Mouse (Mus musculus) liver, embryonic 13.5 days (tissue): ENCODE measurements around the gene Pitpnb. TPM values are rescaled to one million over a fixed set of nuclear protein-coding genes. Genes with fewer than 3 reads are reported as not detected.

Experiments
- ATAC-seq: fragments of 200-750 bp; cut with Nextera tagmentation; 2 replicates; pipeline ENCODE4 v1.8.0; 2017; ENCODE audit warnings: low read depth, mild to moderate bottlenecking, moderate number of reproducible peaks, moderate library complexity
- DNase-seq: peaks from one replicate; pipeline ENCODE4 v3.0.0; 2022
- H3K27ac ChIP-seq: fragments of 300-500 bp; sonication (generic); 2 replicates; pipeline ENCODE4 v1.5.1; 2015; ENCODE audit warnings: moderate library complexity, mild to moderate bottlenecking, inconsistent platforms
- H3K27me3 ChIP-seq: fragments of 300-500 bp; sonication (generic); 2 replicates; pipeline ENCODE4 v1.6.1; 2015; ENCODE audit warnings: mild to moderate bottlenecking, inconsistent platforms
- H3K36me3 ChIP-seq: fragments of 300-500 bp; sonication (generic); 2 replicates; pipeline ENCODE4 v1.6.1; 2015; ENCODE audit warnings: mild to moderate bottlenecking, inconsistent platforms
- H3K4me1 ChIP-seq: fragments of 300-500 bp; sonication (generic); replicated peaks from 2 replicates; pipeline ENCODE4 v1.6.1; 2015; ENCODE audit warnings: inconsistent platforms
- H3K4me2 ChIP-seq: fragments of 300-500 bp; sonication (generic); 2 replicates; pipeline ENCODE4 v1.6.1; 2015; ENCODE audit warnings: inconsistent platforms, mild to moderate bottlenecking, moderate library complexity
- H3K4me3 ChIP-seq: fragments of 300-500 bp; sonication (generic); replicated peaks from 2 replicates; pipeline ENCODE4 v1.5.1; 2015; ENCODE audit warnings: mild to moderate bottlenecking, inconsistent platforms
- H3K9ac ChIP-seq: fragments of 300-500 bp; sonication (generic); 2 replicates; pipeline ENCODE4 v1.6.1; 2015; ENCODE audit warnings: mild to moderate bottlenecking, inconsistent platforms
- H3K9me3 ChIP-seq: fragments of 300-500 bp; sonication (generic); replicated peaks from 2 replicates; pipeline ENCODE4 v1.6.1; 2016; ENCODE audit warnings: inconsistent platforms
- WGBS: fragments of 180-500 bp; shearing (Covaris S2); methylation state at CpG from one replicate; pipeline ENCODE4 v1.1.7; 2015; ENCODE audit not compliant: insufficient replicate concordance; 5-methylcytosine and 5-hydroxymethylcytosine counted together
- polyA plus RNA-seq: library from polyadenylated mRNA; unstranded; fragments of >200 nt; fragmentation: Nextera tagmentation; extraction: Ambion mirVana; gene quantifications from 2 replicates; pipeline ENCODE4 v1.2.1, GENCODE M21; 2015

The Pitpnb gene
- polyA plus RNA-seq, 1 experiment from 2014 or later, result 41.1 TPM

DNA sequence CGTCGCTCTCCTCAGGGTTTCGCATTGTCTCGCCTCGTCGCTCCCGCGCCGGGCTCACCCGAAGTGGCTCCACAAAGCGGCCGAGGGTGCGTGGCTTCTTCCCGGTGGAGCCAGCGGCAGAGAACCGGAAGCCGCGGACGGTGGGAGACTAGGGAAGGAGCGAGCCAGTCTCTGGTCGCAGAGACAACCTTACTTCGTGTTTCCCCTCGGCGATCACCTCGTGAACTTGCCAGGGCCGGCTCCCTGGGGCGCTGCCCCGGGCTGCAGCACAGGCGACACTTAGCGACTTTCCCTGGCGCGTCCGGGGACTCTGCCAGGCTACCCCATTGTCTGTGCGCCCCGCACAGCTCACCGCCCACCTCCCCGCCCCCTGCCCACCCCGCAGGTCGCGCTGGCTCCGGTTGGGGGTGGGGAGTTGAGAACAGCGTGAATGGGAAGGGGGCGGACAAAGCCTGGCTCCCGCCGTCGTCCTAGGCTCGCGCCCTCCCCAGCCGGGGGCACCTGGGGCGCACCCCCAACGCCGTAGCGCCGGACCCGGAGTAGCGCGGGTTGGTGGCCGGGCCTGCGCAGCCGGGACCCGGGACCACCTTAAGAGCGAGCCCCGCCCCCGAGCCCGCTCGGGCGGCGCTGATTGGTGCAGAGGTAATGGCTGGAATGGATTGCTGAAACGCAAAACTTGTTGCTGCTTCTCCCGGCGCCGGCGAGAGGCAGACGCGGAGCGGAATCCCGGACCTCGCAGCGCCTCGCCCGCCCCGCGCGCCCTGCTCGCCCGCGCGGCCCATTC lies 86.2 kb downstream of the Pitpnb start, which contains the start of gene Mn1:
Gene Mn1 (plus strand): TSS at position 772 of the 784 bp plus-strand sequence.
- H3K9ac ChIP-seq, result peak within 1 kb of the TSS; percentile 63
- peak within 1 kb of the TSS; percentile 61 for H3K4me3 ChIP-seq

DNA sequence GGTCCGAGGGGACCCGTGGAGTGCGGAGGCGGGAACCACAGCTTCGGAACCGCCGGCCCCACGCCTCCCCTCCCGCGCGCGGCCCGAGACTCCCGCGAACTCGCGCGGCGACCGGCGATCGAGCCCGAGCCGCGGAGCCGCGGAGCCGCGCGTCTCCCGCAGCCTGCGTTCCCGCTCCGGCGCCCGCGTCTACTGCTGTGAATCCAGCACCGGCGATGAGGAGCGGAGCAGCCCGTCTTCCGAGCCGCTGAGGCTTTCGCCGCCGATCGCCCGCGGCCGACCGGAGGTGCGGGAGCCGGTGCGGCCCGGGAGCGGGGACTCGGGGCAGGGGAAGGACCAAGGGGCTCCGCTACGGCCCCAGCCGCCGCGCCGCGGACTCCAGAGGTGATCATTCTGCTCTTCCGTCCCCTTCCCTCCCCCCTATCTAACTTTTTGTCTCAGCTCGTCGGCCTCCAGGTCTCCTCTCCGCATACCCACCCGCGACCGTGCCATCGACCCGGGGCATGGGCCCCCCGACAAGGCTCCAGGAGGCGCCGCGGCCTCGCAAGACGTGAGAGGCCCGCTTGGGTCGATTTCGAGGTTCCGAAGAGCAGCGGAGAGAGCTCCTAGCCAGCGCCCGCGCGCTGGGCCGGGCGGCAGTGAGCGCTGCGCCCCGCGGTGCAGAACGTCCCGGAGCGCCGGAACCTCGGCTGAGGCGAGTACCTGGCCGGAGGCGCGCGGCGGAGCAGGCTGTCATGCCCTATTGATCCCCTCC lies 87.0 kb downstream of the Pitpnb start:
- ATAC-seq (no peak), DNase-seq (no peak)
- WGBS, result under 1% methylated on average over 76 of the region's 105 CpGs
- Histone ChIP-seq H3K4me3 (peak overlapping the region; percentile 61), H3K9ac (peak overlapping the region; percentile 63), H3K4me2 (peak overlapping the region; percentile 66), H3K27me3 (peaks cover 94% of the 10 kb centered on the region), H3K4me1 (peaks cover 20% of the 10 kb centered on the region), H3K27ac (no peak overlapping the region), H3K36me3 (0 out of 2 replicates have a peak, but pooled peaks cover 5% of the 10 kb centered on the region), H3K9me3 (no peaks in the 10 kb centered on the region)

More for the DNA sequence above, 86.2 kb downstream of the Pitpnb start, which contains the start of gene Mn1:
- peak; percentile 32 for DNase-seq
- H3K9me3 ChIP-seq, result no peaks in the 10 kb centered on the region
- WGBS, result under 1% methylated on average over 87 of the region's 88 CpGs
- H3K27me3 ChIP-seq, result peaks cover 95% of the 10 kb centered on the region
- H3K36me3 ChIP-seq, result 0 out of 2 replicates have a peak, but pooled peaks cover 5% of the 10 kb centered on the region
- H3K4me1 ChIP-seq, result peaks cover 20% of the 10 kb centered on the region
- no peak within 1 kb of the TSS for H3K27ac ChIP-seq
- H3K4me2 ChIP-seq, result peak within 1 kb of the TSS; percentile 66
- peak; percentile 71 for ATAC-seq

DNA sequence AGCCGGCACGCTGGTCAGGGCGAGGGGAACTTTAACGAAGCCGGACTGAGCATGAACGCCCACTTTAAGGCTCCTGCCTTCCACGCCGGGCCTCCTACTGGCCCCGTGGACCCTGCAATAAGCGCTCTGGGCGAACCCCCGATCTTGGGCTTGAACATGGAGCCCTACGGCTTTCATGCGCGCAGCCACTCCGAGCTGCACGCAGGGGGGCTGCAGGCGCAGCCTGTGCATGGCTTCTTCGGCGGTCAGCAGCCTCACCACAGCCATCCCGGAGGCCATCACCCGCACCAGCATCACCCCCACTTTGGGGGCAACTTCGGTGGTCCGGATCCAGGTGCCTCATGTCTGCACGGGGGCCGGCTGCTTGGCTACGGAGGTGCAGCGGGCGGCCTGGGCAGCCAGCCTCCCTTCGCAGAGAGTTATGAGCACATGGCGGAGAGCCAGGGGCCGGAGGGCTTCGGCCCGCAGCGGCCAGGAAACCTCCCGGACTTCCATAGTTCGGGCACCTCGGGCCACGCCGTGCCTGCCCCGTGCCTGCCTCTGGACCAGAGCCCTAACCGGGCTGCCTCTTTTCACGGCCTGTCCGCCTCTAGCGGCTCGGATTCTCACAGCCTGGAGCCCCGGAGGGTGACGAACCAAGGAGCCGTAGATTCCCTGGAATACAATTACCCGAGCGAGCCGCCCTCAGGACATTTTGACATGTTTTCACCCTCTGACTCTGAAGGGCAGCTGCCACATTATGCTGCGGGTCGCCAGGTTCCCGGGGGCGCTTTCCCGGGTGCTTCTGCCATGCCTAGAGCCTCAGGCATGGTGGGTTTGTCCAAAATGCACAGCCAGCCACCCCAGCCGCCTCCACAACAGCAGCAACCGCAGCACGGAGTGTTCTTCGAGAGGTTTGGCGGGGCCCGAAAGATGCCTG lies 87.9 kb downstream of the Pitpnb start:
- H3K4me1 ChIP-seq, result peaks cover 20% of the 10 kb centered on the region

DNA sequence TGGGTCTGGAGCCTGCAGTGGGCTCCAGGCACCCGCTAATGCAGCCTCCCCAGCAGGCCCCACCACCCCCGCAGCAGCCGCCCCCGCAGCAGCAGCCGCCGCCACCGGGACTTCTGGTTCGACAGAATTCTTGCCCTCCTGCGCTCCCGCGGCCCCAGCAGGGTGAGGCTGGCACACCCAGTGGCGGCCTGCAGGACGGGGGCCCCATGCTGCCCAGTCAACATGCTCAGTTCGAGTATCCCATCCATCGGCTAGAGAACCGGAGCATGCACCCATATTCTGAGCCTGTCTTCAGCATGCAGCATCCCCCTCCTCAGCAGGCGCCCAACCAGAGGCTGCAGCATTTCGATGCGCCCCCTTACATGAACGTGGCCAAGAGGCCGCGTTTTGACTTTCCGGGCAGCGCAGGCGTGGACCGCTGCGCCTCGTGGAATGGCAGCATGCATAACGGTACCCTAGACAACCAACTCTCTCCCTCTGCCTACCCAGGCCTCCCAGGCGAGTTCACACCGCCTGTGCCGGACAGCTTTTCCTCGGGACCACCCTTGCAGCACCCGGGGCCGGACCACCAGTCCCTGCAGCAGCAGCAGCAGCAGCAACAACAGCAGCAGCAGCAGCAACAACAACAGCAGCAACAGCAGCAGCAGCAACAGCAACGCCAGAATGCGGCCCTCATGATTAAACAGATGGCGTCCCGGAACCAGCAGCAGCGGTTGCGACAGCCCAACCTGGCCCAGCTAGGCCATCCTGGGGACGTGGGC lies 88.7 kb downstream of the Pitpnb start:
- Histone ChIP-seq H3K27me3 (peaks cover 86% of the 10 kb centered on the region), H3K4me1 (peaks cover 20% of the 10 kb centered on the region), H3K9ac (peak overlapping the region; percentile 22; the same call in 1 of the 2 replicates), H3K27ac (no peak overlapping the region), H3K4me2 (peak overlapping the region; percentile 66), H3K36me3 (0 out of 2 replicates have a peak, but pooled peaks cover 5% of the 10 kb centered on the region), H3K4me3 (peak overlapping the region; percentile 61), H3K9me3 (no peaks in the 10 kb centered on the region)
- 10% methylated on average over 42 of the region's 42 CpGs for WGBS
- ATAC-seq (no peak), DNase-seq (no peak)

More for the DNA sequence above, 87.9 kb downstream of the Pitpnb start:
- 3% methylated on average over 63 of the region's 63 CpGs for WGBS
- ATAC-seq (no peak), DNase-seq (no peak)
- H3K36me3 ChIP-seq, result 0 out of 2 replicates have a peak, but pooled peaks cover 5% of the 10 kb centered on the region
- H3K4me3 ChIP-seq, result peak overlapping the region; percentile 61
- H3K9ac ChIP-seq, result peak overlapping the region; percentile 22; the same call in 1 of the 2 replicates
- no peaks in the 10 kb centered on the region for H3K9me3 ChIP-seq
- peak overlapping the region; percentile 66 for H3K4me2 ChIP-seq
- peaks cover 90% of the 10 kb centered on the region for H3K27me3 ChIP-seq
- no peak overlapping the region for H3K27ac ChIP-seq

DNA sequence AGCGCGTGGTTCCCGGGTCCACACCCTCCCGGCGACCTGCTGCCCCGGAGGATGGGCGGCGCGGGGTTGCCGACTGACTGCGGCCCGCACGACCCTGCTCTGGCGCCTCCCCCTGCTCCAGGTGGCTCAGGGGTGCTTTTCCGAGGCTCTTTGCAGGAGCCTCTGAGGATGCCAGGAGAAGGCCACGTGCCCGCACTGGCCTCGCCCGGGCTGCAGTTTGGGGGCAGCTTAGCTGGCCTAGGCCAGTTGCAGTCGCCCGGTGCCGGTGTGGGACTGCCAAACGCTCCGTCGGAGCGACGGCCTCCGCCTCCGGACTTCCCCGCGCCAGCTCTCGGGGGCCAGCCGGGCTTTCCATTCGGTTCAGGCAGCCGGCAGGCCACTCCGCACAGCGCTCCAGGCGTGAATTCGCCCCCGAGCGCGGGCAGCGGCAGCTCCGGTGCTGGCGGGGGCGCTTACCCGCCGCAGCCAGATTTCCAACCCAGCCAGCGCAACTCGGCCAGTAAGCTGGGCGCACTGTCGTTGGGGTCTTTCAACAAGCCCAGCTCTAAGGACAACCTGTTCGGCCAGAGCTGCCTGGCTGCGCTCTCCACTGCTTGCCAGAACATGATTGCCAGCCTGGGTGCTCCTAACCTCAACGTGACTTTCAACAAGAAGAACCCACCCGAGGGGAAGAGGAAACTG lies 89.6 kb downstream of the Pitpnb start:
- Histone ChIP-seq H3K27me3 (peaks cover 78% of the 10 kb centered on the region), H3K4me3 (peak overlapping the region; percentile 61), H3K9me3 (no peaks in the 10 kb centered on the region; the same call in 1 of the 2 replicates), H3K36me3 (0 out of 2 replicates have a peak, but pooled peaks cover 5% of the 10 kb centered on the region), H3K4me2 (peak overlapping the region; percentile 66), H3K9ac (peak overlapping the region; percentile 36; the same call in 1 of the 2 replicates), H3K4me1 (peaks cover 20% of the 10 kb centered on the region), H3K27ac (no peak overlapping the region)
- no peak for ATAC-seq
- 8% methylated on average over 56 of the region's 56 CpGs for whole genome bisulfite sequencing
- no peak for DNase-seq

DNA sequence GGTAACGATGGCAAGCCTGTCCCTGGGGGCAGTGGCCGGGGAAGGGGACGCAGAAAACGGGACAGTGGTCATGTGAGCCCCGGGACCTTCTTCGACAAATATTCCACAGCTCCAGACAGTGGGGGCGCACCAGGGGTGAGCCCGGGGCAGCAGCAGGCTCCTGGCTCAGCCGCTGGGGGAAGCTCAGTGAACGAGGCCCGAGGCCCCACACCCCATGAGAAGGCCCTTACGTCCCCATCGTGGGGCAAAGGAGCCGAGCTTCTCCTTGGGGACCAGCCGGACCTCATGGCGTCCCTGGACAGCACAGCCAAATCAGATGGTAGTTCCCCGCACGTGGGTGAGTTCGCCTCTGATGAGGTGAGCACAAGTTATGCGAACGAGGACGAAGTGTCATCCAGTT lies 90.3 kb downstream of the Pitpnb start:
- peak overlapping the region; percentile 66 for H3K4me2 ChIP-seq
- H3K27me3 ChIP-seq, result peaks cover 70% of the 10 kb centered on the region
- no peak for ATAC-seq
- 0 out of 2 replicates have a peak, but pooled peaks cover 5% of the 10 kb centered on the region for H3K36me3 ChIP-seq
- peaks cover 20% of the 10 kb centered on the region for H3K4me1 ChIP-seq
- H3K27ac ChIP-seq, result no peak overlapping the region
- H3K4me3 ChIP-seq, result peak overlapping the region; percentile 61; the same call in 1 of the 2 replicates
- H3K9ac ChIP-seq, result no peak overlapping the region
- no peak for DNase-seq
- H3K9me3 ChIP-seq, result no peaks in the 10 kb centered on the region; the same call in 1 of the 2 replicates
- WGBS, result 66% methylated on average over 22 of the region's 22 CpGs

DNA sequence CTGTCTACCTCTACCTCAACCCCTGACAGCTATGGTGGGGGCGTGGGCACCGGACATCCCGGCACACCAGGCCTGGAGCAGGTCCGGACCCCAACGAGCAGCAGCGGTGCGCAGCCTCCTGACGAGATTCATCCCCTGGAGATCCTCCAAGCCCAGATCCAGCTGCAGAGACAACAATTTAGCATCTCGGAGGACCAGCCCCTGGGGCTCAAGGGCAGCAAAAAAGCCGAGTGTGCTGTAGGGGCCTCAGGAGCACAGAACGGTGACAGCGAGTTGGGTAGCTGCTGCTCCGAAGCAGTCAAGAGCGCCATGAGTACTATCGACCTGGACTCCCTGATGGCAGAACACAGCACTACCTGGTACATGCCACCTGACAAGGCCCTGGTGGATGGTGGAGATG lies 90.9 kb downstream of the Pitpnb start:
- H3K36me3 ChIP-seq, result 0 out of 2 replicates have a peak, but pooled peaks cover 5% of the 10 kb centered on the region
- peaks cover 65% of the 10 kb centered on the region for H3K27me3 ChIP-seq
- H3K4me3 ChIP-seq, result no peak overlapping the region
- peaks cover 20% of the 10 kb centered on the region for H3K4me1 ChIP-seq
- DNase-seq (no peak), ATAC-seq (no peak)
- no peak overlapping the region for H3K9ac ChIP-seq
- no peaks in the 10 kb centered on the region; the same call in 1 of the 2 replicates for H3K9me3 ChIP-seq
- no peak overlapping the region for H3K27ac ChIP-seq
- H3K4me2 ChIP-seq, result no peak overlapping the region; the same call in 1 of the 2 replicates
- WGBS, result 72% methylated on average over 15 of the region's 15 CpGs

GRCm38 (mm10) chr5:111422058-111422800 lies 91.7 kb downstream of the Pitpnb start:
- 66% methylated on average over 8 of the region's 8 CpGs for WGBS
- no peak for DNase-seq
- no peak for ATAC-seq
- Histone ChIP-seq H3K9ac (no peak overlapping the region), H3K4me3 (no peak overlapping the region), H3K9me3 (no peaks in the 10 kb centered on the region; the same call in 1 of the 2 replicates), H3K27me3 (peaks cover 57% of the 10 kb centered on the region), H3K27ac (no peak overlapping the region), H3K4me2 (no peak overlapping the region), H3K4me1 (peaks cover 20% of the 10 kb centered on the region), H3K36me3 (0 out of 2 replicates have a peak, but pooled peaks cover 5% of the 10 kb centered on the region)

DNA sequence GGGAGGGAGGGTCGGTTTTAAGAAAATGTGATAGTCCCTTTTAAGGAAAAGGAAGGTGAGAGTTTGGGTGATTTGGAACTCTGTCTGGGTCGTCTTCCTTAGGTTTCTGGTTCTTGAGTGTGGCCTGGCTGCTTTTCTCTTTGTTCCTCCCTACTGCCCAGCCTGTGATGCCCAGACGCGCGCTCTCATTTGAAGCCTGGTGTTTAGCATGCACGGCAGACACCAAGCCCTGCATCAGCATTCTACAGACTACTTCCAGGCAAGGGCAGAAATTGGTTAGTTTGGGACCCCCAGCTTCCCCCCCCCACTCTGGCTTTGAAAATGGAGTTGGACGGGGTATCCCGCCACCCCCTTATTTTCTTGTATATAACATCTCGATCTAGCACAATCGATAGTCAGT lies 92.4 kb downstream of the Pitpnb start:
- Histone ChIP-seq H3K4me1 (peaks cover 17% of the 10 kb centered on the region), H3K27ac (no peak overlapping the region), H3K4me2 (no peak overlapping the region), H3K36me3 (0 out of 2 replicates have a peak, but pooled peaks cover 5% of the 10 kb centered on the region), H3K4me3 (no peak overlapping the region), H3K9me3 (no peaks in the 10 kb centered on the region; the same call in 1 of the 2 replicates), H3K9ac (no peak overlapping the region), H3K27me3 (peaks cover 49% of the 10 kb centered on the region)
- no peak for ATAC-seq
- WGBS, result 78% methylated on average over 10 of the region's 10 CpGs
- no peak for DNase-seq
